Mouse (Mus musculus): ENCODE data around the gene Elmod3.

GRCm38 (mm10) chr6:72537998-72538500, 60.2 kb downstream of the Elmod3 start:
- TF ChIP-seq CHD2 (IDR thresholded peaks at IDR 0.05; ENCODE audit: low read depth, low read length) (no peak), ZNF384 (IDR thresholded peaks at IDR 0.05; ENCODE audit: low read depth, low read length) (no peak), ZC3H11A (IDR thresholded peaks at IDR 0.05; ENCODE audit: borderline replicate concordance, low read depth, low read length) (no peak), MAFK (IDR thresholded peaks at IDR 0.05; ENCODE audit: insufficient read depth, low read depth, low read length) (no peak)

All from ES-E14 (cell line).